Mouse (Mus musculus) heart, embryonic 13.5 days (tissue): ENCODE results near the gene Erbb3. TPM values are rescaled to one million over a fixed set of nuclear protein-coding genes. Genes with fewer than 3 reads are reported as not detected.
"Not testable (repeated sequence)": the region's sequence is repeated elsewhere in the genome, so short reads cannot be mapped to it uniquely, and the experiment has no call there.

Experiments
- ATAC-seq: fragments of 200-750 bp; cut with Nextera tagmentation; 2 replicates; pipeline ENCODE4 v1.8.0; 2017; ENCODE audit warnings: moderate TSS enrichment; ENCODE audit not compliant: insufficient number of reproducible peaks, low FRiP score, low TSS enrichment; ENCODE audit errors: extremely low read depth
- H3K27ac ChIP-seq: fragments of 300-500 bp; sonication (generic); replicated peaks from 2 replicates; pipeline ENCODE4 v1.5.1; 2015; ENCODE audit warnings: moderate library complexity, mild to moderate bottlenecking, inconsistent platforms
- H3K27me3 ChIP-seq: fragments of 300-500 bp; sonication (generic); replicated peaks from 2 replicates; pipeline ENCODE4 v1.6.1; 2015; ENCODE audit warnings: mild to moderate bottlenecking, inconsistent platforms
- H3K36me3 ChIP-seq: fragments of 300-500 bp; sonication (generic); 2 replicates; pipeline ENCODE4 v1.6.1; 2015; ENCODE audit warnings: mild to moderate bottlenecking, inconsistent platforms
- H3K4me1 ChIP-seq: fragments of 300-500 bp; sonication (generic); 2 replicates; pipeline ENCODE4 v1.6.1; 2015; ENCODE audit warnings: inconsistent platforms
- H3K4me2 ChIP-seq: fragments of 300-500 bp; sonication (generic); 2 replicates; pipeline ENCODE4 v1.6.1; 2015; ENCODE audit warnings: inconsistent platforms, mild to moderate bottlenecking, moderate library complexity
- H3K4me3 ChIP-seq: fragments of 300-500 bp; sonication (generic); 2 replicates; pipeline ENCODE4 v1.5.1; 2015; ENCODE audit warnings: moderate library complexity, mild to moderate bottlenecking, inconsistent platforms
- H3K9ac ChIP-seq: fragments of 300-500 bp; sonication (generic); 2 replicates; pipeline ENCODE4 v1.6.1; 2015; ENCODE audit warnings: inconsistent platforms, mild to moderate bottlenecking, moderate library complexity
- H3K9me3 ChIP-seq: fragments of 300-500 bp; sonication (generic); 2 replicates; pipeline ENCODE4 v1.6.1; 2016; ENCODE audit warnings: inconsistent platforms
- WGBS: fragments of 180-500 bp; shearing (Covaris S2); methylation state at CpG from one replicate; pipeline ENCODE4 v1.1.7; 2015; ENCODE audit warnings: mixed read lengths; 5-methylcytosine and 5-hydroxymethylcytosine counted together
- polyA plus RNA-seq: library from polyadenylated mRNA; unstranded; fragments of >200 nt; fragmentation: Nextera tagmentation; extraction: Ambion mirVana; gene quantifications from 2 replicates; pipeline ENCODE4 v1.2.1, GENCODE M21; 2015

The Erbb3 gene
- polyA plus RNA-seq, 1 experiment from 2014 or later = 3.7 TPM

DNA sequence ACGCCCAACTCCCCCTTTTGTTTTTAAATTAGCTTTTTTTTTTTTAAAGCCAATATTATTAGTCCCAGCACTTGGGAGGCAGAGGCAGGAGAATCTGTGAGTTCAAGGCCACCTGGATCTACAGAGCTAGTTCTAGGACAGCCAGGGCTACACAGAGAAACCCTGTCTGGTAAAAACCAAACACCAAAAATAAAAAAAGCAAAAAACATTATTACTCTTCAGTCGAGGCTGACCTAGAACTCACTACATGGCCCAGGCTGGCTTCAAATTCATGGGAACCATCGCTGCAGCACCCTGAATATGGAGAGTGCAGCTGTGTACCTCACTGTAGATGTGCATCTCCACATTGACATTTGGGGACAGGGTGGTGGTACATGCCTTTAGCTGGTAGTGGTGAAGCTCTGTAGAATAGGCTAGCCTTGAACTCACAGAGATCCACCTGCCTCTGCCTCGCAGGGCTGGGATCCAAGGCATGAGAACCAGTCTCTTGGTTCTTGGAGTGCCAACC lies 33.7 kb upstream of the Erbb3 start:
- peaks cover 34% of the 10 kb centered on the region for H3K36me3 ChIP-seq
- H3K9me3 ChIP-seq, H3K9ac ChIP-seq, H3K27me3 ChIP-seq, H3K4me3 ChIP-seq, ATAC-seq, H3K27ac ChIP-seq, H3K4me2 ChIP-seq, H3K4me1 ChIP-seq: not testable (repeated sequence)
- WGBS = 69% methylated on average over 4 of the region's 4 CpGs

DNA sequence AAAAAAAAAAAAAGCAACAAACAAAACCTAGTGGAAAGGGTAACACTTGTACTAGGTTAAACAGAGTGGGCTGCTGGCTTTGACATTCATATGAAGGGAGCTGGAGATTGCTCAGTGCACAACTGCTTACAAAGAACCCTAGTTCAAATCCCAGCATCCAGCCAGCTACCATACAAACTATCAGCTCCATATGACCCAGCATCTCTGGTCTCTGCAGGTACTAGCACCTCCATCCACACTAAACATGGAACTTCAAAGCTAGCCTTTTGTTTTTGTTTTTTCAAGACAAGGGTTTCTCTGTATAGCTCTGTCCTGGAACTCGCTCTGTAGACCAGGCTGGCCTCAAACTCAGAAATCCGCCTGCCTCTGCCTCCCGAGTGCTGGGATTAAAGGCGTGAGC lies 33.2 kb upstream of the Erbb3 start:
- no peaks in the 10 kb centered on the region for H3K27me3 ChIP-seq
- no peak for ATAC-seq
- WGBS = 83% methylated on average over 4 of the region's 4 CpGs

DNA sequence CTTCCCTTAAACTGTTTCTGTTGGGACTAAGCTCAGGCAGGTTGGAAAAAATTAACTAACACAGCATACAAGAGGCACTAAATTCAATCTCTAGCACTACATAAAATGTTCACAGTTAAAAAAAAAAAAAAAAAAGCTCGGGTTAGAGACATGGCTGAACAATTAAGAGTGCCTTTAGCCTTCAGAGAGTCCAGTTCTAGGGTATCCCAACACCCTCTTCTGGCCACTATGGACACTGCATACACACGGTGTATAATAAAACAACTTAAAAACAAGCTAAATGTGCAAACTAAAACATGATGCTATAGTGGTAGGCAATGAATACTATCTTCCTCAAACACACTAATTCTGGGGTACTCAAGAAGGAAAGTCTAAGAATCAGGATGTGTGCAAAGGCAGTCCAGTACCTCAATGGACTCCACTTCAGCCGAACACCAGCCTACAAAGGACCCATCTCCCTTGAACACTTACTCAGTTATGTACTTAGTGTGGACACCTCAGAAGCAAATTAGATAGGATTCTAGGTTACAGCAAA lies 32.6 kb upstream of the Erbb3 start:
- H3K27me3 ChIP-seq = no peaks in the 10 kb centered on the region
- no peak overlapping the region for H3K27ac ChIP-seq
- no peak overlapping the region for H3K4me2 ChIP-seq
- H3K9ac ChIP-seq = no peak overlapping the region
- no peak for ATAC-seq
- peaks cover 34% of the 10 kb centered on the region for H3K36me3 ChIP-seq
- no peaks in the 10 kb centered on the region for H3K9me3 ChIP-seq
- H3K4me1 ChIP-seq = peaks cover 10% of the 10 kb centered on the region
- H3K4me3 ChIP-seq = no peak overlapping the region
- WGBS = 71% methylated on average over 3 of the region's 3 CpGs

More for the DNA sequence above, 33.2 kb upstream of the Erbb3 start:
- Histone ChIP-seq H3K4me1 (peaks cover 10% of the 10 kb centered on the region), H3K4me2 (no peak overlapping the region), H3K27ac (no peak overlapping the region), H3K9me3 (no peaks in the 10 kb centered on the region), H3K9ac (no peak overlapping the region), H3K4me3 (no peak overlapping the region), H3K36me3 (peaks cover 34% of the 10 kb centered on the region)

DNA sequence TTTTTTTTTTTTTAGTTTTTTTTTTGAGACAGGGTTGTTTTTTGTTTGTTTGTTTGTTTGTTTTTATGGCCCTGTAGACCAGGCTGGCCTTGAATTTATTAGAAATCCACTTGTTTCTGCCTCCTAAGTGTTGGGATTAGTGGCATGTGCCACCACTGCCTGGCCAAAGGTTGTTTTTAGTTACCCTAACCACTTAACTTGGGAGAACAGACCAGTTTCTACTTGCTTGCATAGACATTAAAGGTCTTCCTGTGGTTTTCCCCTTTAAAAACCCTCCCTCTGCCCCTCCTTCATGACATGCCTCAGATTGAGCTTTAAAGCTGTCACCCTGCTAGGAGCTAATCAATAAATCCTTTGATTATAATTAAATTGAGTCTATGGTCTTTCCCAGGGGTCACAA lies 30.8 kb upstream of the Erbb3 start:
- Histone ChIP-seq H3K4me2 (no peak overlapping the region), H3K27ac (no peak overlapping the region), H3K9me3 (no peaks in the 10 kb centered on the region), H3K4me1 (peaks cover 5% of the 10 kb centered on the region), H3K4me3 (no peak overlapping the region), H3K36me3 (peaks cover 31% of the 10 kb centered on the region), H3K9ac (no peak overlapping the region), H3K27me3 (no peaks in the 10 kb centered on the region)
- ATAC-seq = no peak

DNA sequence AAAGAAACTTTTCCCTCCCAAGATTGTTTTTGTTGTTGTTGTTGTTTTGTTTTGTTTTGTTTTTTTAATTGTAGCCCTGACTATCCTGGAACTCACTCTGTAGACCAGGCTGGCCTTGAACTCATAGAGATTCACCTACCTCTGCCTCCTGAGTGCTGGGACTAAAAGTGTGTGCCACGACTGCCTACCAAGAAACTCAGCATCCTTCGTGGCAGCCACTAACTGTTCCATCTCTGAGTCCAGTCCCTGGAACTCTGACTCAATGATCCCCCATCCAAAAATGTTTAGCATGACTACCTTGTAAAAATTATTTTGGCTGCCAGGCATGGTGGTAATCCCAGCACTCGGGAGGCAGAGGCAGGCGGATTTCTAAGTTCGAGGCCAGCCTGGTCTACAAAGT lies 29.7 kb upstream of the Erbb3 start:
- not testable (repeated sequence) for H3K27me3 ChIP-seq, H3K27ac ChIP-seq, H3K4me2 ChIP-seq, H3K4me3 ChIP-seq, H3K9ac ChIP-seq, ATAC-seq, H3K4me1 ChIP-seq, H3K9me3 ChIP-seq
- 78% methylated on average over 5 of the region's 5 CpGs for WGBS
- H3K36me3 ChIP-seq = peaks cover 20% of the 10 kb centered on the region

DNA sequence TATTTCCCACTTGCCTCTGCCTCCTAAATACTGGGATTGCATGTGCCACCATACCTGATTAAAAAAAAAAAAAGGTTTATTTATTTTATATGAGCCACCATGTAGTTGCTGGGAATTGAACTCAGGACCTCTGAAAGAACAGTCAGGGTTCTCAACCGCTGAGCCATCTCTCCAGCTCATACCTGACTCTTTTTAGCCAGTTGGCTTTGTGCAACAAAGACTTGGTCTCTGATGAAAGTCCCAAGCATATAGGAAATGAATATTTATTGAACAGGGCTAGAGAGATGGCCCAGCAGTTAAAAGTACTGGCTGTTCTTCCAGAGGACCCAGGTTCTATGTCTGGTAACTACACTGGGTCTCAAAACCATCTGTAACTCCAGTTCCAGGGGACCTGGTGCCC lies 29.1 kb upstream of the Erbb3 start:
- H3K27ac ChIP-seq = no peak overlapping the region
- H3K4me3 ChIP-seq = no peak overlapping the region
- peaks cover 1% of the 10 kb centered on the region; the same call in 1 of the 2 replicates for H3K27me3 ChIP-seq
- no peak for ATAC-seq
- no peak overlapping the region for H3K4me2 ChIP-seq
- no peaks in the 10 kb centered on the region for H3K9me3 ChIP-seq
- no peak overlapping the region for H3K9ac ChIP-seq
- peaks cover 15% of the 10 kb centered on the region for H3K36me3 ChIP-seq
- 80% methylated on average over 1 of the region's 1 CpGs for WGBS
- no peaks in the 10 kb centered on the region for H3K4me1 ChIP-seq

DNA sequence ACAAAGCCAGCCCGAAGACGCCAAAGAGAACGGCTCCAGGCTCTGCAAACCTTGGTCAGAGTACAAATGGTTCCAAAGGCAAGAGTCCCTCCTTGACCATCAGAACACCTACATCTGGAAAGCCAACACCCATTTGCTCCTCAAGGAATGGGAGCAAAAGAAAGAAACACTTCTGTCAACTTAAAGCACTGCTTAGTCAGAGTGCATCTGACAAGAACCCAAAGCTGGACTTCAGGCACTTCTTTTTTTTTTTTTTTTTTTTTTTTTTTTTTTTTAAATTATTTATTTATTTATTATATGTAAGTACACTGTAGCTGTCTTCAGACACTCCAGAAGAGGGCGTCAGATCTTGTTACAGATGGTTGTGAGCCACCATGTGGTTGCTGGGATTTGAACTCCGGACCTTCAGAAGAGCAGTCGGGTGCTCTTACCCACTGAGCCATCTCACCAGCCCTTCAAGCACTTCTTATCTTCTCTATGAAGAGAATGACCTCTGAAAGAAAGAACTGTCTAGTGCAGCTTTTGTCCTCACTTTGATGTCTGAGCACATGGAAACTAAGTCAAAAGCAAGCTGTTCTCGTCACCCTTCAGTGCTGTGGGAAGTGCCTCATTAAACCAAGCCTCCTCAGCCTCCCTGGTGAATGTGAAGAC lies 26.5 kb upstream of the Erbb3 start:
- ATAC-seq, H3K36me3 ChIP-seq, H3K27ac ChIP-seq, H3K4me3 ChIP-seq, H3K9me3 ChIP-seq, H3K4me1 ChIP-seq, H3K9ac ChIP-seq, H3K4me2 ChIP-seq, H3K27me3 ChIP-seq: not testable (repeated sequence)
- WGBS = 75% methylated on average over 6 of the region's 7 CpGs

DNA sequence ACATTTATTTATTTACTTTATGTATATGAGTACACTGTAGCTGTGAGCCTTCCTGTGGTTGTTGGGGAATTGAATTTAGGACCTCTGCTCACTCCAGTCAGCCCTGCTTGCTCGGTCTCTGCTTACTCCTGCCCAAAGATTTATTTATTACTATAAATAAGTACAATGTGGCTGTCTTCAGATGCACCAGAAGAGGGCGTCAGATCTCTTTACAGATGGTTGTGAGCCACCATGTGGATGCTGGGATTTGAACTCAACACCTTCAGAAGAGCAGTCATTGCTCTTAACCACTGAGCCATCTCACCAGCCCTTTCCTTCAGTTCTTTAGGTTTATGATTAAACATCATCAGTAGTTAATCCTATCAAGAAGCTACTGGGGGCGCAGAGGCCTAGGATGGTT lies 25.5 kb upstream of the Erbb3 start:
- no peak overlapping the region for H3K9ac ChIP-seq
- no peak for ATAC-seq
- H3K4me2 ChIP-seq = no peak overlapping the region
- H3K36me3 ChIP-seq = no peaks in the 10 kb centered on the region
- H3K4me3 ChIP-seq = no peak overlapping the region
- H3K9me3 ChIP-seq = no peaks in the 10 kb centered on the region
- no peak overlapping the region for H3K27ac ChIP-seq
- 58% methylated on average over 3 of the region's 3 CpGs for WGBS
- H3K4me1 ChIP-seq = no peaks in the 10 kb centered on the region
- peaks cover 8% of the 10 kb centered on the region; the same call in 1 of the 2 replicates for H3K27me3 ChIP-seq

DNA sequence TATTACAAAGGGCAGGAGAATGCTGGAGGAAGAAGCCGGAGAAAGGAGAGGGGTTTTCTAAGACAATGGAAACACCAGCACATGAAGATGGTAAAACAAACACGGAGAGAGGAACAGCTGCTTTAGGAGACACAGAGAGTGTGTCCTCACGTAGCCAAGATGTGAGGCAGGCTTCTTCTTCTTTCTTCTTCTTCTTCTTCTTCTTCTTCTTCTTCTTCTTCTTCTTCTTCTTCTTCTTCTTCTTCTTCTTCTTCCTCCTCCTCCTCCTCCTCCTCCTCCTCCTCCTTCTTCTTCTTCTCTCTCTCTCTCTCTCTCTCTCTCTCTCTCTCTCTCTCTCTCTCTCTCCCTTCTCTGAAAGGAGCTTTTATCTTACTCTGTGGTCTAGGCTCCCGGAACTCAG lies 24.4 kb upstream of the Erbb3 start:
- H3K9ac ChIP-seq, H3K4me1 ChIP-seq, H3K4me2 ChIP-seq, H3K27me3 ChIP-seq, ATAC-seq, H3K27ac ChIP-seq, H3K9me3 ChIP-seq, H3K36me3 ChIP-seq, H3K4me3 ChIP-seq: not testable (repeated sequence)
- 54% methylated on average over 4 of the region's 4 CpGs for WGBS

DNA sequence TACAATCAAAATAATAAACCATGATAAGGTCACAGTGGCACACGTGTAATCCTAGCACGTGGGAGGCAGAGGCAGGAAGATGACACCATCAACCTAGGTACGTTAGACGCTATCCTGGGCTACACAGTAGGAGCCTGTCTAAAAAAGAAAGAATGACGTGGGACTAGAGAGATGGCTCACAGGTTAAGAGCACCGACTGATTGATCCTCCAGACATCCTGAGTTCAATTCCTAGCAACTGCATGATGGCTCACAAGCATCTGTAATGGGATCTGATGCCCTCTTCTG lies 23.6 kb upstream of the Erbb3 start:
- peak overlapping the region; percentile 12; the same call in 1 of the 2 replicates for H3K9ac ChIP-seq

DNA sequence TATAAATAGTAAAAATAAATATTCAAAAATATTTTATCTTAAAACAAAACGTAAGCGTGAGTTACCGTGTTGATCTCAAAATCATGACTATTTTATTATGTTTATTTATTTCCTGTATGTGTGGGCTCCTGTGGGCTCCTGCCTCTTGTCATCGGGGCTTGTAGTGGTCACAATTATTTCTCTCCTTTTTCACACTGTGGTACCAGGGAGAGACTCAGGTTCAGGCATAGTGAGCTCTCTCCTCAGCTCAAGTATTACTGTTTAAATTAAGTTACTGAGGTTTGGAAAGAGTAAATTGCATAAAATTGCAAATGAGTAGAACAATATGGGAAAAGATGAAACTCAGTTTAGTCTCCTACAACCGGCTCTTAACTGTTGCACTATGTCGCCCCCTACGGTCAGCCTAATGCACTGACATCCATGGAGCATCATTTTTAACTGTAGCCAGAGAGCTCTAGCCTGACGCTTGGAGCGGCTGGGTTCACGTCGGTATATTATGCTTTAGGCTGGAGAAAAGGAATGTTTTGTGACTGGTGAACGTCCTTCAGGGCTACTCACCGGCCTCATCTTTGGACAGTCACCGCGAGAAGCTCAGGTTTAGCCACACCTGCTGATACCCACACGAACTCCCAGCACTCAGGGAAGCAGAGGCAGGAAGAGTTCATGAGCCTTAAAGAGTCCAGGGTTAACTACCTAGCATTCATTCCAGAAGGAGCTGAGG lies 23.1 kb upstream of the Erbb3 start:
- ATAC-seq = no peak
- H3K4me1 ChIP-seq = no peaks in the 10 kb centered on the region
- WGBS = 15% methylated on average over 16 of the region's 16 CpGs
- H3K4me2 ChIP-seq = peak overlapping the region; percentile 10; the same call in 1 of the 2 replicates
- peak overlapping the region; percentile 13; the same call in 1 of the 2 replicates for H3K4me3 ChIP-seq
- no peaks in the 10 kb centered on the region for H3K36me3 ChIP-seq
- no peaks in the 10 kb centered on the region for H3K9me3 ChIP-seq
- no peak overlapping the region for H3K27ac ChIP-seq
- peak overlapping the region; percentile 12; the same call in 1 of the 2 replicates for H3K9ac ChIP-seq
- H3K27me3 ChIP-seq = peaks cover 8% of the 10 kb centered on the region; the same call in 1 of the 2 replicates

More for the DNA sequence above, 23.6 kb upstream of the Erbb3 start:
- ATAC-seq = no peak
- no peaks in the 10 kb centered on the region for H3K36me3 ChIP-seq
- H3K27ac ChIP-seq = no peak overlapping the region
- 35% methylated on average over 6 of the region's 6 CpGs for WGBS
- H3K9me3 ChIP-seq = no peaks in the 10 kb centered on the region
- H3K27me3 ChIP-seq = peaks cover 8% of the 10 kb centered on the region; the same call in 1 of the 2 replicates
- no peak overlapping the region for H3K4me3 ChIP-seq
- H3K4me1 ChIP-seq = no peaks in the 10 kb centered on the region
- peak overlapping the region; percentile 10; the same call in 1 of the 2 replicates for H3K4me2 ChIP-seq
